Mouse (Mus musculus) ZHBTc4 (cell line): ENCODE measurements at regions not wholly inside any gene's neighbourhood (a gene's known extent, or its start where the extent isn't known, plus 50 kb on each side); places are given as distances from the start of the nearest gene placed in this dataset.
A peak's percentile ranks its signal among the peaks of the same experiment; 100 is the strongest.

Experiments
- DNase-seq: peaks from one replicate; pipeline ENCODE4 v3.0.0-alpha.2; 2011; ENCODE audit warnings: low read depth, low spot score

- peak; percentile 17 for DNase-seq
Measured at GRCm38 (mm10) chr8:26226612-26227528, 107.5 kb downstream of the Gm45692 start.

GRCm38 (mm10) chr8:26227529-26227895 is 108.2 kb downstream of the Gm45692 start:
- DNase-seq, result no peak

DNA sequence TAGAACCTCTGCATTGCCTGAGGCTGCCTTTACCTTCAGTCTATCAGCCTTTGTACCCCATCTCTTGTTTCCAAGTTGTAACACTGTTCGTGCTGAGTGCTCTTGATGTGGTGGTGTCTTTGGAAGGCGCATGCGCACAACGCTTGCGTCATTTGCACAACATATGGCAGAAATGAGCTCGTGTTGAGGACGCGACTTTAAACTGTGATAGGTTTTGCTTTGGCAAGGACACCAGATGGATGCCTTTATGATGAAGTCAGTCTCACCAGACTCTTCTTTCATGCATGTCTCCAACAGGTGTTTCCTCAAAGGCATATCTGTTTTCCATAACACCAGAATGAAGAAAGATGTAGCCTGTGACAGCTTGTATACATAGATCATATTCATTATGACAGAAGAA is 110.2 kb downstream of the Gm45692 start:
- DNase-seq, result no peak

- DNase-seq, result no peak
Measured at GRCm38 (mm10) chr8:26239075-26239474, 119.7 kb downstream of the Gm45692 start.

- DNase-seq, result no peak
Measured at GRCm38 (mm10) chr8:26239604-26240003, 120.3 kb downstream of the Gm45692 start.

- no peak for DNase-seq
Measured at GRCm38 (mm10) chr8:26243743-26244142, 124.4 kb downstream of the Gm45692 start.

GRCm38 (mm10) chr8:26244308-26244707 is 125.0 kb downstream of the Gm45692 start:
- DNase-seq, result no peak

GRCm38 (mm10) chr8:26255191-26255669 is 135.9 kb downstream of the Gm45692 start:
- DNase-seq, result peak; percentile 87

DNA sequence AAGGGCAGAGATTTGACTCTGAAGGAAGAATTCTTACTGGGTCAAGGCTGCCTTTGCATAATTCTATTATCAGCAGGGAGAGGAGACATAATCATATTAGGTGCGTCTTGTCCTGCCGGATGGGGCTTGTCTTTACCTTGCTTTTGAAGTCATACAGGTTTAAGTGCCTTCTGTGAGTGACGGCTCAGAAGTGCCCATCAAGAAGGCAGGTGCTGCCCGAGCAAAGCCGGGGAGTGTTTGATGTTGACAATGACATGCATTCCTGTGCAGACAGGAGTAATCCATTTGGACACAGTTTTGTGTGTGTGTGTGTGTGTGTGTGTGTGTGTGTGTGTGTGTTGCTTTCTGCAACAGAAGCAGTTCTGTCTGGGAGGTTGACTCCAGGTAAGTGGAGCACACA is 141.0 kb downstream of the Gm45692 start:
- no peak for DNase-seq

- no peak for DNase-seq
Measured at GRCm38 (mm10) chr8:26262536-26262935, 143.2 kb downstream of the Gm45692 start.

DNA sequence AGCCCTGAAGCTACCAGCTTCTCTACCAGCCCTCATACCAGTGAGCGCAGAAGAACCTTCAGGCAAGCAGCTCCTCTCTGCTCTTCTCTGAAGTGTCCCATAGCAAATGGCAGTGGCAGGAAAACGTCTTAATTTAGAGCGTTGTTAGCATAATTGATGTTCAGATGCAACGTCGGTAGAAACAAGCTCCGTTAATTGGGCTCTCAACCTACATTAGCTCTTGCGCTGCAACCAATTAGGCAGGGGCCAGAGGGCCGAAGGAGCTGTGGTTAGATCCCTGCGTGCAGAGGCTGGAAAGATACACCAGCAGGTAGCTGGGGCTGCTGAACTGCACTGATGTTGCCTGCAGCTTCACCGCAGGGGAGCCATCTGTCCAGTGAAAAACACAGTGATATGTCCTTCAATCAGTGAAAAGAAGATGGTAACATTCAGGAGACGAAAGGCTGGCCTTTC is 145.6 kb downstream of the Gm45692 start:
- peak; percentile 60 for DNase-seq

- peak; percentile 67 for DNase-seq
Measured at GRCm38 (mm10) chr8:26265366-26265765, 146.0 kb downstream of the Gm45692 start.

- no peak for DNase-seq
Measured at GRCm38 (mm10) chr8:26266384-26266783, 147.1 kb downstream of the Gm45692 start.

- no peak for DNase-seq
Measured at GRCm38 (mm10) chr8:26267569-26267968, 148.2 kb downstream of the Gm45692 start.

GRCm38 (mm10) chr8:26268751-26269415 is 149.5 kb downstream of the Gm45692 start:
- DNase-seq, result no peak

GRCm38 (mm10) chr8:26272110-26272509 is 152.8 kb downstream of the Gm45692 start:
- DNase-seq, result peak; percentile 67

DNA sequence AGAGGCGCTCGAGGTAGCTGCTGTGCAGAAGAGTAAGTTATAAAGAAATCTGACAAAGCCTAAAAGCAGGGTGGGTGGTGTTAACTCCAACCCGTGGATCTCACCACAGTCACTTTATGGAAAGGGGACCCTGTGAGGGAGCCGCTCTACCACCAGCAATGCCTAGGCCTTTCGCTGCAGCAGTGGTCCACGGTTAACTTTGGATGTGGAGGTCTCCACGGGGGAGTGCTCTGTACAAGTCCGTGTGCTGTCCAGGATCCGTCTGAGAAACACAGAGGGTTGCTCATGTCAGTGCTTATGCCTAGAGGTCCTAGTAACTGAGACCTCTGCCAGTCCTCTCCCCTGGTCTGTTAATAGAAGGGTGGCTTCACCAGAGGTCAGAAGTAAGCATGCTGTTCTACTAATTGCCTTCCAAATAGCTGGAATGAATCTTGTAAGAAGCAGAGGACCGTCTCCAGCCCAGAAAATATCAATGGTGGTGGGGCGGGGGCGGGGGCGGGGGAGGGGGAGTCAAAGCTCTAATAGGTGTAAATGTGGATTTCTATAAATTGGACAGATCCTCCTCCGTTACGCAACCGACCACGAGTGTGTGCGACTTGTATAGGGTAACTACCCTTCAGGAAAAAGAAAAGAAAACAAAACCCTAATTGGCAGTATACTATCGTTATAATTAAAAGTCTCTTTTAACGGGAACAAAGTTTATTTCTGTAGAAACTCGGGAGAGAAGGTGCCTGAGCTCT is 153.5 kb downstream of the Gm45692 start:
- no peak for DNase-seq

DNA sequence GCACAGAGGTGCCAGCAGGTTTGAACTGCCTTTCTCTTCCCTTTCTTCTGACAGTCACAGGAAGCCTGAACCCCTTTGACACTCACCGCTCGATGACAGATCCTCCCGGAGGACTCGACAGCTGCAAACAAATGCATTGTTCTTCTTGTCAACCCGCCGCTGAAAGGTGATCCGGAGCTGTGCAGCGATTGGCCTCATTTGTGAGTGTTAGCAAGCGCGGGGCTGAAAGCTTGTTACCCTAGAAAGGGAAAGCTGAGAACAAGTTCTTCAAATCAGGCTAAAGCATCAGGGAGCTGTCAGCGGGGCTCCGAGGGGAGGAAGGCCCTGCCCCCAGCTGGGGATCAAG is 154.1 kb downstream of the Gm45692 start:
- DNase-seq, result peak; percentile 44

GRCm38 (mm10) chr8:26273792-26274191 is 154.5 kb downstream of the Gm45692 start:
- no peak for DNase-seq

GRCm38 (mm10) chr8:26274481-26274880 is 155.1 kb downstream of the Gm45692 start:
- no peak for DNase-seq

DNA sequence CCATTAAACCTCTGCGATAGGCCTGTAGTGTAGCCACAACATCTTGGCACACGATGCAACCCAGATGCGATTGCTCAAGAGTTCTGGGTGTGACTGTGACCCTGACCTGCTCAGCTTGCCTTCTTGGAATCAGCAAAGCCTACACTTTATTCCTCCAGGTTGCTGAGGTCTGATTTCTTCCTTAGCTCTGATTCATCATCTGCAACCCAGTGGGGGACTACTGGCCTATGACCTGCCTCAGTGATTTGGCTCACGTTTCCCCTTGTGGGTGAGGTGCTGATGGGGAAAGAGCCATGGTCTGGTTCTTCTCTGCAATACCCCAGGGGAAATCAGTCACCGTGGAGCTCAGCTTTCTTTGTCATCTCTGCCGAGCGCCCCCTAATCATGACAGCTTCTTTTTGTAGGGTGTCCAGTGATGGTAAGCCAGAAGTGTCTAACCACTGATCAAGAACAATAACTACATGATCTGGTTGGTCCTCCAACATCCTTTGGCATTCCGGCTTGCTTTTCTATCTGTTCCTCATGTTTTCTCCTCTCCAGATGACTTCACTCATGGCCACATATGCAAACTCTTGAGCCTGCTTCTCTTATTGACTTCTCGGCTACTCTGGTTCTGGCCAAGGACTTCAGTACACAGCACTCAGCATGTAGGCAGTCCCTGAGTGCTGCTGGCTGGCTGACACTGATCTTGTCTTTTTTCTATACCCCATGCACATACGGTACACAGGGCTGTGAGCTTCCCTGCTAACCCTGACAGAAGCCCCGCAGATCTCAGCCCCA is 163.0 kb downstream of the Gm45692 start:
- no peak for DNase-seq
